Mouse (Mus musculus) forebrain, embryonic 12.5 days (tissue): Measurements from ENCODE around the gene Nrp2. TPM values are rescaled to one million over a fixed set of nuclear protein-coding genes. Genes with fewer than 3 reads are reported as not detected.

Experiments used
- ATAC-seq: fragments of 200-750 bp; cut with Nextera tagmentation; 2 replicates; pipeline ENCODE4 v1.8.0; 2017; ENCODE audit warnings: moderate TSS enrichment; ENCODE audit not compliant: low FRiP score
- H3K27ac ChIP-seq: fragments of 300-500 bp; sonication (generic); 2 replicates; pipeline ENCODE4 v1.5.1; 2016; ENCODE audit warnings: mild to moderate bottlenecking
- H3K27me3 ChIP-seq: fragments of 300-500 bp; sonication (generic); 2 replicates; pipeline ENCODE4 v1.6.1; 2016; ENCODE audit warnings: mild to moderate bottlenecking
- H3K36me3 ChIP-seq: fragments of 300-500 bp; sonication (generic); replicated peaks from 2 replicates; pipeline ENCODE4 v1.6.1; 2016; ENCODE audit warnings: mild to moderate bottlenecking
- H3K4me1 ChIP-seq: fragments of 300-500 bp; sonication (generic); 2 replicates; pipeline ENCODE4 v1.6.1; 2016
- H3K4me2 ChIP-seq: fragments of 300-500 bp; sonication (generic); 2 replicates; pipeline ENCODE4 v1.6.1; 2016; ENCODE audit warnings: mild to moderate bottlenecking, moderate library complexity
- H3K4me3 ChIP-seq: fragments of 300-500 bp; sonication (generic); replicated peaks from 2 replicates; pipeline ENCODE4 v1.5.1; 2016; ENCODE audit warnings: mild to moderate bottlenecking
- H3K9ac ChIP-seq: fragments of 300-500 bp; sonication (generic); 2 replicates; pipeline ENCODE4 v1.6.1; 2016; ENCODE audit warnings: mild to moderate bottlenecking
- H3K9me3 ChIP-seq: fragments of 300-500 bp; sonication (generic); 2 replicates; pipeline ENCODE4 v1.6.1; 2016
- WGBS: fragments of 180-500 bp; shearing (Covaris S2); methylation state at CpG from one replicate; pipeline ENCODE4 v1.1.7; 2016; 5-methylcytosine and 5-hydroxymethylcytosine counted together
- polyA plus RNA-seq: library from polyadenylated mRNA; unstranded; fragments of >200 nt; fragmentation: Nextera tagmentation; extraction: Ambion mirVana; gene quantifications from 2 replicates; pipeline ENCODE4 v1.2.1, GENCODE M21; 2016

Nrp2 gene
- polyA plus RNA-seq, 1 experiment from 2014 or later: 33.1 TPM

GRCm38 (mm10) chr1:62783354-62784083, 80.4 kb downstream of the Nrp2 start:
- peaks cover 3% of the 10 kb centered on the region; the same call in 1 of the 2 replicates for H3K36me3 ChIP-seq
- ATAC-seq: peak; percentile 30; the same call in 1 of the 2 replicates
- no peak overlapping the region for H3K4me3 ChIP-seq
- H3K9ac ChIP-seq: no peak overlapping the region
- peaks cover 26% of the 10 kb centered on the region; the same call in 1 of the 2 replicates for H3K27me3 ChIP-seq
- H3K9me3 ChIP-seq: no peaks in the 10 kb centered on the region
- peaks cover 22% of the 10 kb centered on the region for H3K4me1 ChIP-seq
- H3K4me2 ChIP-seq: no peak overlapping the region
- H3K27ac ChIP-seq: peak overlapping the region; percentile 32
- WGBS: 67% methylated on average over 18 of the region's 18 CpGs

- Histone ChIP-seq H3K4me3 (no peak overlapping the region), H3K27ac (peak overlapping the region; percentile 32), H3K9me3 (no peaks in the 10 kb centered on the region), H3K9ac (no peak overlapping the region), H3K27me3 (peaks cover 26% of the 10 kb centered on the region; the same call in 1 of the 2 replicates), H3K4me1 (peaks cover 22% of the 10 kb centered on the region), H3K4me2 (no peak overlapping the region), H3K36me3 (peaks cover 3% of the 10 kb centered on the region; the same call in 1 of the 2 replicates)
- WGBS: 73% methylated on average over 5 of the region's 5 CpGs
- peak; percentile 27; the same call in 1 of the 2 replicates for ATAC-seq
These were observed 81.0 kb downstream of the Nrp2 start for GRCm38 (mm10) chr1:62784084-62784392.

GRCm38 (mm10) chr1:62786255-62786654, 83.2 kb downstream of the Nrp2 start:
- H3K4me2 ChIP-seq: no peak overlapping the region
- peaks cover 18% of the 10 kb centered on the region; the same call in 1 of the 2 replicates for H3K27me3 ChIP-seq
- H3K9ac ChIP-seq: no peak overlapping the region
- H3K4me1 ChIP-seq: peaks cover 12% of the 10 kb centered on the region
- WGBS: 18% methylated on average over 5 of the region's 5 CpGs
- H3K36me3 ChIP-seq: 0 out of 2 replicates have a peak, but pooled peaks cover 3% of the 10 kb centered on the region
- no peak for ATAC-seq
- no peaks in the 10 kb centered on the region for H3K9me3 ChIP-seq
- no peak overlapping the region for H3K4me3 ChIP-seq
- no peak overlapping the region for H3K27ac ChIP-seq

GRCm38 (mm10) chr1:62787546-62787945, 84.5 kb downstream of the Nrp2 start:
- no peak for ATAC-seq
- no peak overlapping the region for H3K4me3 ChIP-seq
- H3K27me3 ChIP-seq: peaks cover 12% of the 10 kb centered on the region; the same call in 1 of the 2 replicates
- no peaks in the 10 kb centered on the region for H3K9me3 ChIP-seq
- 89% methylated on average over 10 of the region's 10 CpGs for WGBS
- peaks cover 12% of the 10 kb centered on the region for H3K4me1 ChIP-seq
- H3K27ac ChIP-seq: no peak overlapping the region
- H3K36me3 ChIP-seq: 0 out of 2 replicates have a peak, but pooled peaks cover 3% of the 10 kb centered on the region
- no peak overlapping the region for H3K4me2 ChIP-seq
- H3K9ac ChIP-seq: no peak overlapping the region

GRCm38 (mm10) chr1:62794223-62794895, 91.3 kb downstream of the Nrp2 start:
- peak; percentile 67 for ATAC-seq
- Histone ChIP-seq H3K9ac (no peak overlapping the region; the same call in 1 of the 2 replicates), H3K9me3 (no peaks in the 10 kb centered on the region), H3K27ac (peak overlapping the region; percentile 21; the same call in 1 of the 2 replicates), H3K4me1 (peaks cover 27% of the 10 kb centered on the region), H3K4me2 (peak overlapping the region; percentile 41), H3K27me3 (peaks cover 8% of the 10 kb centered on the region), H3K36me3 (no peaks in the 10 kb centered on the region), H3K4me3 (0 out of 2 replicates have a peak overlapping the region, but pooled peaks have one; percentile 5)
- WGBS: 21% methylated on average over 19 of the region's 19 CpGs

GRCm38 (mm10) chr1:62794896-62795255, 91.8 kb downstream of the Nrp2 start:
- Histone ChIP-seq H3K27me3 (peaks cover 8% of the 10 kb centered on the region), H3K27ac (no peak overlapping the region), H3K4me1 (peaks cover 27% of the 10 kb centered on the region), H3K9ac (no peak overlapping the region), H3K4me2 (peak overlapping the region; percentile 41), H3K4me3 (0 out of 2 replicates have a peak overlapping the region, but pooled peaks have one; percentile 5), H3K9me3 (no peaks in the 10 kb centered on the region), H3K36me3 (no peaks in the 10 kb centered on the region)
- ATAC-seq: no peak
- 39% methylated on average over 2 of the region's 2 CpGs for WGBS

DNA sequence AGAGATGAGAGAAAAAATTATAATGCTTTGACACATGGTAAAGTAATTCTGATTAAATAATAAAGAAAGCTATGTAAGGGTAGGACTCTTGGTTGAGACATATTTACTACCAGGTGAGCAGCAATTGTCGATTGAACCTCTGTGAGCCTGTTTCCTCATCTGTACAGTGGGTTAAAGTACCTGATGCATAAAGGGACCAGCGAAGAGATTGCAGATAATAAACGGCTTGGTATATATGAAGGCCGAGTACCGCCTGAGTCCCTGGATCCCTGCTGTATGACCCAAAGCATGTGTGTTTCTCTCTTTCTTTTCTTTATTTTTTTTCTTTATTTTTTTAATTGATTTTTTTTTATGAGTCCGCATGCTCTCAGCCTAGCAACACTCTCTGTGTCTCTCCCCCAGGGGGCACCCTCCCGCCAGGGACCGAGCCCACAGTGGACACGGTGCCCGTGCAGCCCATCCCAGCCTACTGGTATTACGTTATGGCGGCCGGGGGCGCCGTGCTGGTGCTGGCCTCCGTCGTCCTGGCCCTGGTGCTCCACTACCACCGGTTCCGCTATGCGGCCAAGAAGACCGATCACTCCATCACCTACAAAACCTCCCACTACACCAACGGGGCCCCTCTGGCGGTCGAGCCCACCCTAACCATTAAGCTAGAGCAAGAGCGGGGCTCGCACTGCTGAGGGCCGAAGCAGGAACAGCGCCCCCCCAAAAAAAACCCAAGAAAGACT, 92.4 kb downstream of the Nrp2 start:
- peak; percentile 86 for ATAC-seq
- Histone ChIP-seq H3K9me3 (no peaks in the 10 kb centered on the region), H3K9ac (peak overlapping the region; percentile 18; the same call in 1 of the 2 replicates), H3K27me3 (peaks cover 8% of the 10 kb centered on the region), H3K36me3 (no peaks in the 10 kb centered on the region), H3K4me2 (peak overlapping the region; percentile 52), H3K4me3 (peak overlapping the region; percentile 31), H3K4me1 (peaks cover 27% of the 10 kb centered on the region), H3K27ac (no peak overlapping the region)
- WGBS: 17% methylated on average over 28 of the region's 28 CpGs

GRCm38 (mm10) chr1:62796038-62796647, 93.1 kb downstream of the Nrp2 start:
- no peaks in the 10 kb centered on the region for H3K36me3 ChIP-seq
- no peak overlapping the region for H3K9ac ChIP-seq
- WGBS: 36% methylated on average over 9 of the region's 9 CpGs
- H3K9me3 ChIP-seq: no peaks in the 10 kb centered on the region
- peaks cover 27% of the 10 kb centered on the region for H3K4me1 ChIP-seq
- peak; percentile 53; the same call in 1 of the 2 replicates for ATAC-seq
- peaks cover 8% of the 10 kb centered on the region for H3K27me3 ChIP-seq
- peak overlapping the region; percentile 52 for H3K4me2 ChIP-seq
- H3K27ac ChIP-seq: no peak overlapping the region
- peak overlapping the region; percentile 31 for H3K4me3 ChIP-seq

DNA sequence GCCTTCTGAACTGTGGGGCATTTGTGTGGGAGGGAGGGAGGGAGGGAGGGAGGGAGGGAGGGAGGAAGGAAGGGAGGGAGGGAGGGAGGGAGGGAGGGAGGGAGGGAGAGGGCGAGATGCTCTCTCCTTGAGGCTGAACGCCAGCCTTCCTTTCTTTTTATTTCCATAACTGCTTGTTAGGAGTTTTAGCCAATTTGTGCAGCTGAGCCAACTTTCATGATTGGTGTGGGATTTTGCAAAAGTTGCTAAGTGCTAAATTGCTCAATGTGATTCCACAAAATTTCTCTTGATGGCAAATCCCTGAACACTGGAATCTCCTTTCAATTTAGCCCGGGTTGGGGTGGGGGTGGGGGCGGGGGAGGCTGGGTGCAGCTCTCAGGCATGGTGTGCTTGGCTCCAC, 96.3 kb downstream of the Nrp2 start:
- Histone ChIP-seq H3K4me2 (no peak overlapping the region), H3K9ac (no peak overlapping the region), H3K27ac (no peak overlapping the region), H3K9me3 (no peaks in the 10 kb centered on the region), H3K27me3 (no peaks in the 10 kb centered on the region), H3K4me1 (peaks cover 20% of the 10 kb centered on the region), H3K4me3 (no peak overlapping the region), H3K36me3 (no peaks in the 10 kb centered on the region)
- WGBS: 51% methylated on average over 4 of the region's 4 CpGs
- ATAC-seq: no peak

- no peak for ATAC-seq
- peaks cover 11% of the 10 kb centered on the region for H3K4me1 ChIP-seq
- no peaks in the 10 kb centered on the region for H3K27me3 ChIP-seq
- 95% methylated on average over 5 of the region's 5 CpGs for WGBS
- no peaks in the 10 kb centered on the region for H3K9me3 ChIP-seq
- H3K9ac ChIP-seq: no peak overlapping the region
- H3K4me2 ChIP-seq: no peak overlapping the region
- no peaks in the 10 kb centered on the region for H3K36me3 ChIP-seq
- H3K4me3 ChIP-seq: no peak overlapping the region
- no peak overlapping the region for H3K27ac ChIP-seq
These were observed 97.3 kb downstream of the Nrp2 start for GRCm38 (mm10) chr1:62800351-62800750.

GRCm38 (mm10) chr1:62801429-62801828, 98.3 kb downstream of the Nrp2 start:
- H3K4me1 ChIP-seq: peaks cover 1% of the 10 kb centered on the region
- no peaks in the 10 kb centered on the region for H3K9me3 ChIP-seq
- H3K36me3 ChIP-seq: no peaks in the 10 kb centered on the region
- no peak overlapping the region for H3K27ac ChIP-seq
- H3K27me3 ChIP-seq: no peaks in the 10 kb centered on the region
- 46% methylated on average over 4 of the region's 4 CpGs for WGBS
- no peak for ATAC-seq
- no peak overlapping the region for H3K9ac ChIP-seq
- no peak overlapping the region for H3K4me3 ChIP-seq
- no peak overlapping the region for H3K4me2 ChIP-seq

GRCm38 (mm10) chr1:62801842-62802241, 98.8 kb downstream of the Nrp2 start:
- Histone ChIP-seq H3K9me3 (no peaks in the 10 kb centered on the region), H3K27ac (no peak overlapping the region), H3K36me3 (no peaks in the 10 kb centered on the region), H3K4me1 (no peaks in the 10 kb centered on the region; the same call in 1 of the 2 replicates), H3K4me3 (no peak overlapping the region), H3K27me3 (no peaks in the 10 kb centered on the region), H3K4me2 (no peak overlapping the region), H3K9ac (no peak overlapping the region)
- 74% methylated on average over 3 of the region's 3 CpGs for WGBS
- no peak for ATAC-seq
